Mouse (Mus musculus): ENCODE data around the gene Rnf34. TPM values are rescaled to one million over a fixed set of nuclear protein-coding genes. Genes with fewer than 3 reads are reported as not detected.
A peak's percentile ranks its signal among the peaks of the same experiment; 100 is the strongest.

Gene Rnf34
- polyA plus RNA-seq (2021): 38.1 TPM

DNA sequence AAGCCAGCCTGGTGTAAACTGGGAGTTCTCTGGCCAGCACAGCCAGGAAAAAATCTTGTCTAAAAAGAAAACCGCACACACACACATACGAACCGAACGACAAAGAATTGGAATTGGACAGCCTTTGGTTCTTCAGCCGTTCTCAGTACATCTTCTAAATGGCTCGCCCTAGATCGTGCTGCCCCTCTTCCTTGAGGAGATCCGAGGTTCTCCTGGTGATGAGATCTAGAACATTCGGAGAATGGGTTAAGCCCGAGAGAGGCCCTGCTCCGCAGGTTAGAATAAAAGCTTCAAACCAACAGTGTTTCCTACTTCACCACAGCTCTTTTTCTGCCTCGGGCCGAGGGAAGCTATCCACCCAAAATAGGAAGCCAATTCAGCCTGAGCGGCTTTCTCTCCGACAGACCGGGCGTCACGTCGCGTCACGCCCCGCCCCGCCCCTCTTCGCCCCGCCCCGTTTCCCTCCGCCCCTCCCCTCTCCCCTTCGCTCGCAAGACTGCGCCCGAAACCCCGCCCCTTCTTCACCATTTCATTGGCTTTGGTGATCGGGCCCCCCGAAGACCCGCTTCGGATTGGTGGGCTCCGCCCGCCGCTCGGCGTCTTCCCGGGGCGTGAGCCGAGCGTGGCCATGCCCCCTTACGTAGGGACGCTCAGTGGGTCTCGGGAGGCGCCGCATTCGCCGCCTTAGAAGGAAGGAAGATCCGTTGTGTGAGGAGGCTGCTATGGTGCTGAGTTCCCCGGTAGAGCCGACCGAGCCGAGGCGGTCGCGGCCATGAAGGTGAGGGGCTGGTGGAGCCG lies at the start of gene Rnf34:
TSS of gene Rnf34 (plus strand) at position 528 of the 798 bp plus-strand sequence.
- ChIA-PET CTCF (interaction anchor here (1.1 kb wide), 1 partner anchor 20 kb away, joined by 5 read pairs; no protein-coding TSS in a partner anchor), POLR2A (interaction anchor here (0.6 to 1.4 kb wide), 4 partner anchors 12 to 358 kb away, joined by 3 to 4 read pairs (median 4); no protein-coding TSS in a partner anchor)
- ATAC-seq: peak; percentile 94
- peak; percentile 85 for DNase-seq (ENCODE audit: low read depth, low spot score)
- H3K27me3 ChIP-seq: no peaks in the 10 kb centered on the region
- no peak for TF ChIP-seq CTCF (IDR thresholded peaks at IDR 0.05)
- in situ Hi-C loops (cut with MboI; ENCODE audit: low pct_unique_long_range_greater_than_20kb): no loop called here

DNA sequence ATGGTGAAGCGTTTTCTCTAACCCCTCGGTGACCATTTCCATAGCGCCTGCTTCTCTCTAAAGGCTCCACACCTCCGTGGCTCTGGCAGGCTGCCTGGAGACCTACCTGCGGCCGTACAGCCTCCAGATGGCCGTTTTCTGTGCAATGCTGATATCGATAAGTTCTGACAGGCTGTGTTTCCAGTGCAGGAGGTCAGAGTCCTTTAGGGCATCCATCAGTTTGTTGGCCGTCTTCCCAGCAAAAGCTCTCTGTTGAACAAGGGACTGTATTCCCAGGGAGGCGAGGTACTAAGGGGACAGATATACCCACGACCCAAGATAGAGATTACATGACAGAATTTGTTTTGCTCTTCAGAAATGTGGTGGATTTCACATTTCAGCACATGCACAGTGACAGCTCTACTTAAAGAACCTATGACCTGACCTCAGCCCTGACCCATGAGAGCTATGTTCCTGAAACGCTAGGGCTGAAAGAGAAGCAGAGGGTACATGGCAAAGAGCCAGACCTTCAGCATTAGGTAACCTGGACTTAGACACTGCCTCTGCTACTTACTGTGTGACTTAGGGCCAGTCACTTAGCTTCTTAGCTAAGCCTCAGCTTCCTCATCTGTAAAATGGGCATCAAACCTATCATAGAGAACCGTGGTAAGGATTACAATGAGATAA lies 49.4 kb upstream of the Rnf34 start:
- DNase-seq (ENCODE audit: low read depth, low spot score) (no peak), ATAC-seq (no peak)
- no peak for TF ChIP-seq CTCF (IDR thresholded peaks at IDR 0.05)
- no peaks in the 10 kb centered on the region for H3K27me3 ChIP-seq
- POLR2A ChIA-PET: no interaction called here
- CTCF ChIA-PET: interaction anchor here (0.8 to 1.9 kb wide), 4 partner anchors 12 to 37 kb away, joined by 3 to 9 read pairs (median 4); no protein-coding TSS in a partner anchor
- in situ Hi-C loops (cut with MboI; ENCODE audit: low pct_unique_long_range_greater_than_20kb): no loop called here

DNA sequence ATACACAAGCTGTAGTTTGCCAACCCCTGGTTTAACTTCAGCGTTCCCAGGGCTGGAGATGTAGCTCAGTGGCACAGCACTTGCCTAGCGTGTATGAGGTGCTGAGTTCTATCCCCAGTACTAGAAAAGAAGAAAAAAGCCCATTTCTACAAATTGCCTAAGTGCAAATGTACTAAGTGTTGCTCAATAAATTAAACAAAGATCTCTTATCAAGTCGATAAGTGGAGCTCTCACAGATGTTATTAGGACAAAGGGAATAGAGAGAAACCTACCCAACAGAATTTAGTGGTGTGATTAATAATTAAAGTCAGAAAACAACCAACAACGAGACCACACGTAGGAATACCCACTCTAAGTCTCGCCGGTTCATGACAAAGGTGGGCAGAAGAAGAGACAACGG lies 48.2 kb upstream of the Rnf34 start:
- DNase-seq (ENCODE audit: low read depth, low spot score) (no peak), ATAC-seq (no peak)
- POLR2A ChIA-PET: no interaction called here
- in situ Hi-C loops (cut with MboI; ENCODE audit: low pct_unique_long_range_greater_than_20kb): no loop called here
- H3K27me3 ChIP-seq: no peaks in the 10 kb centered on the region
- CTCF ChIA-PET: interaction anchor here (0.8 to 1.3 kb wide), 3 partner anchors 8 to 21 kb away, joined by 3 read pairs; no protein-coding TSS in a partner anchor
- no peak for TF ChIP-seq CTCF (IDR thresholded peaks at IDR 0.05)

DNA sequence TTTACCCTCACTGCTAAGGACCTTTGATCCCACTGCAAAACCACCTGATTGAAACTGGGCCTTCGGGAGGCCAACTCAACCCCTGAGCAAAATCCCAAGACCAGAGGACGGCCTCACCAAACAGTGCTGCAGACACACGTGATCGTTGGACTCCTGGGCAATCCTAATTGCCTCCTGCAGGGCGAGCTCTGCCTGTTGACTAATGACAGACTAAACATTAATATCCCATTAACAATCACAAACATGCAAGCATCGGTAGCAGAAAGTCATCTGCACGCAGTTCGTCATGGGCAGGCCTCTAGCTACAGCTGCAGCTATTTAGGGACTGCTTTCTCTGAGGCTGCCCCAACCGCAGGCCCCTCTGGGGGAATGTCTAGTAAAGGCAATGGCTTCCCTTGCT lies 47.1 kb upstream of the Rnf34 start:
- TF ChIP-seq CTCF (IDR thresholded peaks at IDR 0.05): no peak
- DNase-seq (ENCODE audit: low read depth, low spot score) (no peak), ATAC-seq (no peak)
- CTCF ChIA-PET: interaction anchor here (1.3 kb wide), 1 partner anchor 9 kb away, joined by 3 read pairs; no protein-coding TSS in a partner anchor
- POLR2A ChIA-PET: no interaction called here
- H3K27me3 ChIP-seq: no peaks in the 10 kb centered on the region
- in situ Hi-C loops (cut with MboI; ENCODE audit: low pct_unique_long_range_greater_than_20kb): no loop called here

DNA sequence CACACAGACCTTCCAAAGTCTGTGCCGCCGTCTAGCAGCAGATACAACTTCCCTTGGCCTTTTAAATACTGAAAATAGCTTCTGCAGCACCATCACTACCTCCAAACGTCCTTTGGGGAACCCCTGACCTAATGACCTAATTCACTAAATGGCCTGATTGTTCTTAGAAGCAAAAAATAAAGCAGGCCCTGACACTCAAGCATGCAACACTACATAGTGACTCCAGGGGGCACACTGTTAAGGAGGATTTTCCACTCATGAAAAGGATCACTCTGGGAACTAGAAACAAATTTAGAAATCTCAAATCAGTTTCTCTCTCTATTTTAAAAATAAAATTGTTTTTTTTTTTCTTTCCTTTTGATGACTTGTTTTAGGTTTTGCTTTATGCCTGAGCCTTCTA lies 44.3 kb upstream of the Rnf34 start:
- in situ Hi-C loops (cut with MboI; ENCODE audit: low pct_unique_long_range_greater_than_20kb): no loop called here
- ATAC-seq: no peak
- no peak for DNase-seq (ENCODE audit: low read depth, low spot score)
- H3K27me3 ChIP-seq: no peaks in the 10 kb centered on the region
- ChIA-PET CTCF (interaction anchor here (1.3 to 2.7 kb wide), 2 partner anchors 10 to 13 kb away, joined by 3 to 9 read pairs; no protein-coding TSS in a partner anchor), POLR2A (interaction anchor here (0.9 kb wide), 1 partner anchor 10 kb away, joined by 4 read pairs; no protein-coding TSS in a partner anchor)
- no peak for TF ChIP-seq CTCF (IDR thresholded peaks at IDR 0.05)

DNA sequence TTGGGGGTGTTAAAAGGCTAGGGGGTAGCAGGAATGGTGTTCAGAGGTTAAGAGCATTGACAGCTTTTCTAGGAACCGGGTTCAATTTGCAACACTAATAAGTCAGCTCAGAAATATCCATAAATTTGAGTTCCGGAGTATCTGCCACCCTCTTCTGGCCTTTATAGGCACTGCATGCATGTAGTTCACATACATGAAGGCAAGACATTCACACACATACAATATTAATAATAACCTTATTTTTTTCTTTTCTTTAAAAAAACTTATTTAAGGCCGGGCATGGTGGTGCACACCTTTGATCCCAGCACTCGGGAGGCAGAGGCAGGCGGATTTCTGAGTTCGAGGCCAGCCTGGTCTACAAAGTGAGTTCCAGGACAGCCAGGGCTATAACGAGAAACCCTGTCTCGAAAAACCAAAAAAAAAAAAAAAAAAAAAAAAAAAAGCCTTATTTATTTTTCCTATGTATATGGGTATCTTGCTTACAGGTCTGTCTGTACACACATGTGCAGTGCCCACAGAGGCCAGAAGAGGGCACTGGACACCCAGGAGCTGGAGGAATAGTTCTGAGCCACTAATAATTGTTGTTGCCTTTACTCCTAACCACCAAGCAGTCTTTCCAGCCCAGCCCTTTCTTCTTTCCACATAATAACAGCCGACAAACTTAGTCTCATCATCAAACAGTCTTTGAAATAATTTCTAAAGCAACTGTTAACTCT lies 38.3 kb upstream of the Rnf34 start:
- TF ChIP-seq CTCF (IDR thresholded peaks at IDR 0.05): peak; percentile 77
- ChIA-PET POLR2A (interaction anchor here (1.2 to 1.4 kb wide), 2 partner anchors 10 to 33 kb away, joined by 3 to 4 read pairs; no protein-coding TSS in a partner anchor), CTCF (interaction anchor here (0.7 to 2.1 kb wide), 15 partner anchors 10 to 248 kb away, joined by 3 to 11 read pairs (median 3); no protein-coding TSS in a partner anchor)
- no peaks in the 10 kb centered on the region for H3K27me3 ChIP-seq
- DNase-seq (ENCODE audit: low read depth, low spot score): no peak
- in situ Hi-C loops (cut with MboI; ENCODE audit: low pct_unique_long_range_greater_than_20kb): no loop called here
- ATAC-seq: peak; percentile 76

DNA sequence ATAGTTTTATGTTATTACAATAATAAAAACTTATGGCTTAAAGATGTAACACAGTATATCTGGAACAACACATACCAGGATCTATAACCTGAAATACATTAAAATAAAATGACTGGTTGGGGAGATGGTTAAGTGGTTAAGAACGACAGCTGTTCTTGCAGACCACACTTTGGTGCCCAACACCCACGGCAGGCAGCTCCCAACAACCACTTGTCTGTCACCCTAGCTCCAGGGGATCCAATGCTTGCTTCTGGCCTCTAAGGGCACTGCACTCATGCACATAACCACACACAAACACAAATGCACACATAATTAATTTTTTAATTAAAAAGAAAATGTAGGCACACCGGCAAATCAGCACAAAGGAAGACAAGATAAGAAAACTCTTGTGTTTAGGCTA lies 37.1 kb upstream of the Rnf34 start:
- in situ Hi-C loops (cut with MboI; ENCODE audit: low pct_unique_long_range_greater_than_20kb): no loop called here
- ATAC-seq: no peak
- CTCF ChIA-PET: interaction anchor here (0.8 to 2.1 kb wide), 9 partner anchors 12 to 247 kb away, joined by 3 to 11 read pairs (median 4); no protein-coding TSS in a partner anchor
- POLR2A ChIA-PET: no interaction called here
- no peaks in the 10 kb centered on the region for H3K27me3 ChIP-seq
- no peak for TF ChIP-seq CTCF (IDR thresholded peaks at IDR 0.05)
- DNase-seq (ENCODE audit: low read depth, low spot score): no peak

DNA sequence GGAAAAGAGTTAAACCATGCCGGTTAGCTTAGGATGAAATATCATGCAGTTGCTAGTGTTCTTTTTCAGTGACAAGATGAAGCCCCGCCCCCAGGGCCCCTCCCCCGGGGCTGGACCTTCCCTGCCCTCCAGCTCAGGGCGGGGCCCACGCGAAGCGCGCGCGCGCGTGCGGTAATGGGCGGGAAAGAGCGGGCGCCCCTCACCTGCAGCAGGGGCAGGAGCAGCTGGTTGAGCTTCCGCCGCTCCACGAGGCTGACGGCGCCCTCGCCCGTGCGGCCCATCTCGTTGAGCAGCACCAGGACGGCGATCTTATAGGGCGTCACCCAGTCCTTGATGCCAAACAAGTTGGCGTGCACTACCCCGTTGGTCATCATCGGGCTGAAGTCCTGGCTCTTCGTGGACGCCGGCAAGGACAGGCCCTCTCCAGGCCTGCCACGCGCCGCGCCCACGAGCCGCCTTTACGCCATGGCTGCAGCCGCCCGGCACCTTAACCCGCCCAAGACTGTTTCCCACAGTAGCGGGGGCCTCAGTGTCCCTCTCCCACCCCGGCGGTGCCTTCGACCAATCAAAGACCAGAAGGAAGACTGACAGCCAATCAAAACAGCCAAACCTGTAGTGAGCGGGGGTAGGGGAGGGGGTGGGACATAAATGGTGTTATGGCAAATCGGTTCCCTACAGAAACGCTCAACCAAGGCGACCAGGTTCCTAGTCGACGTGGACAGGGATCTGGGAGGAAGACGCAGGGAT lies 28.9 kb upstream of the Rnf34 start, which contains the start of gene Anapc5:
TSS of gene Anapc5 (minus strand) at position 563 of the 747 bp plus-strand sequence.
- ATAC-seq: peak; percentile 97

DNA sequence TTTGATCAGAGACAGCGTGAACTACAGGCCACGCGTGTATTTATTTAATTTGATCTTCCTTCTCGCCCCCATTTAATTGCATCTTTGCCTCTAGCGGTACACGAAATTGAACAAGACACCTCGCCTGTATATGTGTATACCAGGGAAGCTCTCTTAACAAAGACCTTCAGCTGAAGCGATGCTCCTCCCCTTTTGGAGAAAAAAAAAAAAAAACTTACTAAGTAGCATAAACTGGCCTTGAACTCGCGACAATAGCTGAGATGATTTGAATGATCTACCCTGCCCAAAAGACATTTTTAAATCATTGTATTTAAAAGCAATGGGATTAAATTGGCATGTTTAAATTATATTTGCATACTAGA lies 28.3 kb upstream of the Rnf34 start:
- POLR2A ChIA-PET: interaction anchor here (0.9 to 1.0 kb wide), 2 partner anchors 10 to 29 kb away, joined by 4 read pairs; partner anchors contain the start of gene Rnf34
- ATAC-seq: peak; percentile 9
- TF ChIP-seq CTCF (IDR thresholded peaks at IDR 0.05): no peak

More for the DNA sequence above, 28.9 kb upstream of the Rnf34 start, which contains the start of gene Anapc5:
- ChIA-PET POLR2A (interaction anchor here (0.9 to 1.0 kb wide), 2 partner anchors 10 to 29 kb away, joined by 4 read pairs; partner anchors contain the start of gene Rnf34), CTCF (interaction anchor here (0.8 to 1.0 kb wide), 2 partner anchors 15 to 18 kb away, joined by 3 read pairs; no protein-coding TSS in a partner anchor)
- in situ Hi-C loops (cut with MboI; ENCODE audit: low pct_unique_long_range_greater_than_20kb): no loop called here
- DNase-seq (ENCODE audit: low read depth, low spot score): peak; percentile 92
- no peak for TF ChIP-seq CTCF (IDR thresholded peaks at IDR 0.05)
- no peaks in the 10 kb centered on the region for H3K27me3 ChIP-seq

More for the DNA sequence above, 28.3 kb upstream of the Rnf34 start:
- no peaks in the 10 kb centered on the region for H3K27me3 ChIP-seq
- DNase-seq (ENCODE audit: low read depth, low spot score): no peak
- in situ Hi-C loops (cut with MboI; ENCODE audit: low pct_unique_long_range_greater_than_20kb): no loop called here
- CTCF ChIA-PET: interaction anchor here (1.3 to 1.5 kb wide), 2 partner anchors 10 to 18 kb away, joined by 3 to 7 read pairs; no protein-coding TSS in a partner anchor
